ENCODE assay signal across 12 mouse cellular contexts in genomic region chr8:120890068-120890467, GRCm38 (mm10).
DNase-seq lines count a peak whose midpoint lies in the region; ATAC-seq and TF ChIP-seq lines count a peak whose summit lies in the region.
"Had no signal": no experiment of that assay in that cellular context is flagged by ENCODE, and none has a peak within 500 bp of the region (broad histone marks: within the 10 kb centered on the region; RNA-seq: fewer than 3 reads in every experiment).

No protein-coding gene starts in this region.

- 6% methylated on average over 11 of the region's 11 CpGs for WGBS in heart, embryonic 12.5 days
- WGBS in lung, embryonic 14.5 days, result 16% methylated on average over 11 of the region's 11 CpGs
- WGBS in lung, adult 2 months, result 28% methylated on average over 11 of the region's 11 CpGs
- WGBS in embryonic facial prominence, embryonic 14.5 days, result 3% methylated on average over 11 of the region's 11 CpGs

- H3K36me3 ChIP-seq in heart, embryonic 12.5 days, result no peaks in the 10 kb centered on the region
- H3K36me3 ChIP-seq in lung, embryonic 14.5 days (ENCODE audit: insufficient read depth), result no peaks in the 10 kb centered on the region
- no peaks in the 10 kb centered on the region for H3K36me3 ChIP-seq in embryonic facial prominence, embryonic 14.5 days (ENCODE audit: control insufficient read depth, insufficient read depth, low read length)

- ATAC-seq in heart, embryonic 12.5 days (ENCODE audit: insufficient number of reproducible peaks, low FRiP score), result no peak
- no peak for ATAC-seq in lung, embryonic 14.5 days (ENCODE audit: insufficient read depth)
- ATAC-seq in embryonic facial prominence, embryonic 14.5 days (ENCODE audit: low read depth), result no peak; the same call in 1 of the 2 replicates
- ATAC-seq in erythroblast, adult 5-6 weeks (replicated peaks; ENCODE audit: low FRiP score, poor library complexity, severe bottlenecking), result no peak

- H3K4me2 ChIP-seq in heart, embryonic 12.5 days, result peak overlapping the region; percentile 27
- peak overlapping the region; percentile 23; the same call in 1 of the 2 replicates for H3K4me2 ChIP-seq in lung, embryonic 14.5 days
- H3K4me2 ChIP-seq in embryonic facial prominence, embryonic 14.5 days (ENCODE audit: low read depth, low read length), result peak overlapping the region; percentile 3; the same call in 1 of the 2 replicates

- H3K9ac ChIP-seq in heart, embryonic 12.5 days, result no peak overlapping the region
- H3K9ac ChIP-seq in lung, embryonic 14.5 days, result peak overlapping the region; percentile 26; the same call in 1 of the 2 replicates
- H3K9ac ChIP-seq in embryonic facial prominence, embryonic 14.5 days (ENCODE audit: low read depth, low read length), result no peak overlapping the region; the same call in 1 of the 2 replicates

- H3K27me3 ChIP-seq in heart, embryonic 12.5 days (replicated peaks), result peaks cover 94% of the 10 kb centered on the region
- peaks cover 51% of the 10 kb centered on the region for H3K27me3 ChIP-seq in lung, embryonic 14.5 days (ENCODE audit: insufficient read depth, low read length)
- H3K27me3 ChIP-seq in embryonic facial prominence, embryonic 14.5 days (replicated peaks; ENCODE audit: control insufficient read depth, insufficient read depth, low read length), result peaks cover 96% of the 10 kb centered on the region

- H3K4me1 ChIP-seq in heart, embryonic 12.5 days (replicated peaks), result peaks cover 7% of the 10 kb centered on the region; the same call in 1 of the 2 replicates
- H3K4me1 ChIP-seq in lung, embryonic 14.5 days (ENCODE audit: insufficient read depth), result peaks cover 24% of the 10 kb centered on the region
- peaks cover 9% of the 10 kb centered on the region; the same call in 1 of the 2 replicates for H3K4me1 ChIP-seq in lung, adult 2 months (ENCODE audit: control insufficient read depth, insufficient read depth, low read length)
- H3K4me1 ChIP-seq in embryonic facial prominence, embryonic 14.5 days (ENCODE audit: control insufficient read depth, insufficient read depth, low read length), result no peaks in the 10 kb centered on the region

- DNase-seq in heart, adult 8-10 months (ENCODE audit: low spot score), result no peak
- peak; percentile 61 for DNase-seq in lung, embryonic 14.5 days
- DNase-seq in lung, adult 2 months, result no peak
- peak; percentile 35 for DNase-seq in R1 (ENCODE audit: low read depth, low spot score)
- peak; percentile 42 for DNase-seq in embryonic facial prominence, embryonic 14.5 days (ENCODE audit: low spot score)
- DNase-seq in cerebellum, postnatal 14 days, result no peak
- DNase-seq: heart, postnatal 36 days; lung, postnatal 10 days; right cerebral cortex, postnatal 14 days had no signal

- no peak for TF ChIP-seq CTCF in lung, embryonic 14.5 days (IDR thresholded peaks at IDR 0.05; ENCODE audit: low read depth)
- no peak for TF ChIP-seq CTCF in lung, adult 2 months (IDR thresholded peaks at IDR 0.05; ENCODE audit: insufficient read depth, low read length)

- H3K27ac ChIP-seq in heart, embryonic 12.5 days (ENCODE audit: poor library complexity, severe bottlenecking), result no peak overlapping the region
- H3K27ac ChIP-seq in lung, embryonic 14.5 days (ENCODE audit: low read depth), result no peak overlapping the region
- no peak overlapping the region for H3K27ac ChIP-seq in embryonic facial prominence, embryonic 14.5 days (replicated peaks; ENCODE audit: low read depth, low read length)

- no peak for TF ChIP-seq POLR2A in lung, adult 2 months (IDR thresholded peaks at IDR 0.05; ENCODE audit: borderline replicate concordance, extremely low read depth, low read depth, low read length)

- no peak overlapping the region for H3K4me3 ChIP-seq in heart, embryonic 12.5 days
- H3K4me3 ChIP-seq in lung, embryonic 14.5 days (ENCODE audit: low read depth, low read length), result no peak overlapping the region
- no peak overlapping the region for H3K4me3 ChIP-seq in lung, adult 2 months (replicated peaks; ENCODE audit: extremely low read depth, low read depth, low read length)
- H3K4me3 ChIP-seq in embryonic facial prominence, embryonic 14.5 days (ENCODE audit: low read depth, low read length), result no peak overlapping the region
- H3K4me3 ChIP-seq: myocyte had no signal

- no peaks in the 10 kb centered on the region for H3K9me3 ChIP-seq in heart, embryonic 12.5 days (replicated peaks)
- H3K9me3 ChIP-seq in lung, embryonic 14.5 days (ENCODE audit: low read depth, low read length), result no peaks in the 10 kb centered on the region
- H3K9me3 ChIP-seq in embryonic facial prominence, embryonic 14.5 days (ENCODE audit: control insufficient read depth, low read length), result no peaks in the 10 kb centered on the region

Comparison
In these comparisons a context has a peak if more than half of its experiments do, and no peak if none do; other contexts are left out.
1. DNase-seq: peak in lung, embryonic 14.5 days (single experiment), R1 (single experiment) and embryonic facial prominence, embryonic 14.5 days (single experiment); none in heart, adult 8-10 months (single experiment), lung, adult 2 months (single experiment) and cerebellum, postnatal 14 days (0 of 2).
2. Peak in every context shown above with its lines, with median percentiles within 50 percentile points of each other: H3K4me2 ChIP-seq.